Mouse (Mus musculus) kidney, adult 11 months (tissue): ENCODE measurements around the gene Mfap1b.
"Not testable (repeated sequence)": the region's sequence is repeated elsewhere in the genome, so short reads cannot be mapped to it uniquely, and the experiment has no call there.

Experiments
- DNase-seq: peaks from one replicate; pipeline ENCODE4 v3.0.0; 2022

Gene Mfap1b

DNA sequence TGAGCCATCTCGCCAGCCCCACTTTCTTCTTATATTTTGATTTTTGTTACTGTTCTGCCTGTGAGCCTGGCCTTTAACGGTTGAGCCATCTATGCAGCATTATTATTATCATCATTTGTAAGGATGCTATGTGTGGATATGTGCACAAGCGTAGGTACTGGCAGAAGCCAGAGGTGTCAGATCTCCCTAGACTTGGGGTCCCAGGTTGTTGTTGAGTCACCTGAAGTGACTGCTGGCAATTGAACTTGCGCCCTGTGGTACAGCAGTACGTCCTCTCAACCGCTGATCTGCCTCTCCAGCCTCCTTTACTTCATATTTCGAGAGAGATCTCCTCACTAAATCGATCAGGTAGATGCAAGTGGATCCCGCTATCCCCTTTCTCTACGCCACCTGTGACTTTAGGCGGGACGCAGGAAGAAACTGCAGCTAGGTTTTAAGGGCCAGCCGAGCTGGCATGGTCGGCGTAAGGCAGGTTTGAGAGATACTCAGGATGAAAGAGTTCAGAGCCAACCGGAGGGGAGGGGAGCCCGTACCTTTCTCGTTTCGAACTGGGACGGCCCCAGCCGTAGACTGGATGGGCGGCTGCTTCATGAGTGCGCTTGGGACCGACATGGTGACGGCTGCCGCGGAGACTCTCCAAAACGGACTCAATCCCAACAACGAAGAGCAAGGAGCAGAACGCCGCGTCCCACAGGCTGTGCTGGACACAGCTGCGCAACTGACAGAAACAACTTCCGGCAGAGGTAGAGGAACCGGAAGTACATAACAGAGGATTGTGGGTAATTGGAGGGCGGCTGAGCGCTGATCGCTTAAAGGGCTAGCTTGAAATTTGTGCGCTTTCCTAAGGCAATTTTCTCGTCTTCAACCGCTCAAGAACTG lies at the start of gene Mfap1b:
Gene Mfap1b, minus strand, starts transcription at position 767 of the 879 bp plus-strand sequence.
- DNase-seq: peak; percentile 81

DNA sequence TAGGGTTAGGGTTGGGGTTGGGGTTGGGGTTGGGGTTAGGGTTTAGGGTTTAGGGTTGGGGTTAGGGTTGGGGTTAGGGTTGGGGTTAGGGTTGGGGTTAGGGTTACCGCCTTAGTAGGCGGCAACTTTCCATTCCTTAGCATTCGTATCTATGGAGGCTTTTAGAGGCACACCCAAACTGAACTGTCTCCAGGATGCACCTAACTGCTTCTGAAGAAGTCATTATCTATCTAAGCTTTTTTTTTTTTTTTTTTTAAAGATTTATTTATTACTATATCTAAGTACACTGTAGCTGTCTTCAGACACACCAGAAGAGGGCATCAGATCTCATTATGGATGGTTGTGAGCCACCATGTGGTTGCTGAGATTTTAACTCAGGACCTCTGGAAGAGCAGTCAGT lies 49.0 kb upstream of the Mfap1b start:
- DNase-seq: not testable (repeated sequence)

DNA sequence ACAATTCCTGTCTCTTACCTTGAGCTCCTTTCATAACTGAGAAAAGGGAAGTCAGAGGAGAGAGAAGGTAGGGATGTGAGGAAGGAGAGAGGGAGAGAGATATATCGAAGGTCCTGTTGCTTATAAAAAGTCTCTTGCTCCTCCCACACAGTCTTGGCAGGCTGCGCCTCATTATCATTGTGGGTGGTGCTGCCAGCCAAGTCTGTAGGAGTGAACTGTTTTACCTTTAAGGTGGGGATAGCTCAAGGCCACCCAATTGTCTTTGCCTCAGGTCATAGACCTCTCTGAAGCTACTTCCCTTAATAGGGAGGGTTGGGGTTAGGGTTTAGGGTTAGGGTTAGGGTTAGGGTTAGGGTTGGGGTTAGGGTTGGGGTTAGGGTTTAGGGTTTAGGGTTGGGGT lies 48.1 kb upstream of the Mfap1b start:
- no peak for DNase-seq

DNA sequence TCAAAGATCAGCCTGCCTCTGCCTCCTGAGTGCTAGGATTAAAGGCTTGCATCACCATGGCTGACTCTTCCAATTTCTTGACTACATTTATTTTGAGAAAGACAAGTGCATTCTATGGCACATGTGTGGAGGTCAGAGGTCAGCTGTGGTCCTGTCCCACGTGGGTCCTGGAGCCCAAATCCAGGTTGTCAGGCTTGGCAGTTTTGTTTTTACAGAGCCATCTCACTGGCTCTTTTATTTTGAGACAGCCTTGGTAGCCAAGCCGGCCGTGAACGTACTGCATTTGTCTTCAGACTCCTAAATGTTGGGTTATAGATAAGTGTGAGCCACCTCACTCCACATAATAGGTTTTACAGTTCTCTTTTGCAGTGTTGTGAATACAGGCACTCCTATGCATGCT lies 44.8 kb upstream of the Mfap1b start:
- DNase-seq: not testable (repeated sequence)

DNA sequence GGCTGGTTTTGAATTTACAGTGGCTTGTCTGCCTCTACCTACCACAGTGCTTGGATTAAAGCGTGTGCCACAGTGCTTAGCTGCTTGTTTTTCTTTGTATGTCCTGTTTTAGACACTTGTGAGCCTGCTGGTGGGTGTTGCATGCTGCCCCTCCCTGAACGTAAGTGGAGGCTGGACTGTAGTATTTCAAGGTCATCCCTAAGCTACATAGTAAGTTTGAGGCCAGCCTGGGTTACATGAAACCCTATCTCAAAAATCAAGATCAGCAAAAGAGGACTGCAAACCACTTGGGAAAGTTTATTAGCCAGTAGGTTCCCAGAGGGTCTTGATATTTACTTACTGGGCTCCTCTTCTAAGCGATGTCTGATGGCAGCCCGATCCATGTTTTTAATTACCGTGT lies 44.2 kb upstream of the Mfap1b start:
- no peak for DNase-seq

DNA sequence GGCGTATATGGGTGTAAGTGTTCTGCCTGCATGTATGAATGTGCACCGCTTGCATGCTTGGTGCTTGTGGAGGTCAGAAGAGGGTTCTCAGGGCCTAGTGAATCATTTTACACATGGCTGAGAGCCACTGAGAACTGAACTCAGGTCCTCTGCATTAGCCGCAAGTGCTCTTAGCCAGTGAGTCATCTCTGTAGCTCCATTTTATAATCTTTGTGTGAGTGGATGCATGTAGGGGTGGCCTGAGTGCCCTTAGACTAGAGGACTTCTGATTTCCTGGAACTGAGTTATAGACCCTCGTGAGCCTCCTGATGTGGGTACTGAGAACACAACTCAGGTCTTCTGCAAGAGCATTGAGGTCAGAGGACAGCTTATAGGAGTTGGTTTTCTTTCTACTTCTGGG lies 40.3 kb upstream of the Mfap1b start:
- no peak for DNase-seq

DNA sequence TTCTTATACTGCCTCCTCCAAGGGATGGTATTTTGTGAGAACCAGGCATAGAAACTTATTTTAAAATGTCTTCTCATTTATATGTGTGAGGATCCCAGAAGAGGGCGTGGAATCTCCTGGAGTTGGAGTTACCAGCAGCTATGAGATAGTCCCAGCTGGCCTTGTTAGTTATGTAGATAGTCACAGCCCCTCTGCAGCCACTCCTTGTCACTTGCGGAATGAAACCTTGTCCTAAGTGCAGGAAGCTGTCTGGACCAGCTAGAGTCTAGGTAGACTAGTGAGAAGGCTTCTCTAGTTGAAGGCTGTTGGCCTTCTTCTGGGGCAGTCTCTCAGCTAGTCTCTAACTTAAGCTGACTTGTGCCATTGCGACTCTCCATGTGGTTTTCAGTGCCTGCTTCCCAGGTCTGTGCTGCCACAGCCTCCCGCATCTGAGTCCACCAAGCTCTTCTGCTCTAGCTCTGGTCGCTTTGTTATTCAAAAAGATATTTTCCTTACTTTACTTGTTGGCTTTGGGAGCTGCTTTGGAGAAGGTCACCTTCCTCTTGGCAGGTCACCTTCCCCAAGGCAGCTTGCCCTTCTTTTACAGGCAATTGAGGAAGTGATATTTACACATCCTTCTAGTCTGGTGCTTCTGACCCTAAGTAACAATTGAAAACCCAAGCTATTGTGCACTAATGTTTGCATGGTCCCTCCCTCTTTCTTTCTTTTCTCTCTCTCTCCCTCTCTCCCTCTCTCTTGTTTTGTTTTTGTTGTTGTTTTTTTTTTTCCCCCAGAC lies 39.3 kb upstream of the Mfap1b start:
- not testable (repeated sequence) for DNase-seq

DNA sequence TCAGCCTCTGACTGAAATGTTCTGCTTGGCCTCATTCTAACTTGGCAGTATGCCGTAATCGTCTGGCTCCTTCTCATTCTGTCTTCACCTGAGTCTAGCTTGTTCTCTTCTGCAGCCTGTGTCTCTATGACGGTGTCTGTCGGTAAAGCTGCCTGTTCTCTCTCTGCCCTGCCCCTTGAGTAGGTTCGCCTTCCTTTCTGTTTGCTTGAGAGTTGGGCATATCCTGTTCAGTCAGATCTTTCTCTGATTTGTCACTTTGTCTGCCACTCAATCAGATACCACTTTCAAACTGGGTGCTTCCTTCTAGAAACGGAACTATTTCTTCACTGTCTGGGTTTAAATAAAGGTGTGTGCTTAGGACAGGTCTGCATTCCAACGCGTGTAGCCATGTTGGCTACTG lies 37.5 kb upstream of the Mfap1b start:
- no peak for DNase-seq

DNA sequence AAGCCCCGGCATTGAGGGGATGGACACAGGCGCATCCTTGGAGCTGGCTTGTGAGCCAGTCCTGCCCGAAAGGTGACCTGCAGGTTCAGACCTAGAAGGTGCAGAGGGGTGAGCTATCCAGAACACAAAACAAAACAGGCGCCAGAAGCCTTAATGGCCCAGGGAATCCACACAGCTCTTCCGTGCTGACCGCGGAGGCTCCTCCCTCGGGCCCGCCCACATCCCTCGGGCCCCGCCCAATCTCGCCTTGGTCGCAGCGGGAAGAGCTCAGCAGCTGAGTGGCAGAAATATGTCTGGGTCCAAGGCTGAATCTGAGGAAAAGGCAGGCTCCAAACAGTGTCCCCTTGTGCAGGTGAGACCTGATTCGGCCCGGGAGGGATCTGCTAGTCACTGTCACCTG lies 35.7 kb upstream of the Mfap1b start:
- DNase-seq: peak; percentile 66

DNA sequence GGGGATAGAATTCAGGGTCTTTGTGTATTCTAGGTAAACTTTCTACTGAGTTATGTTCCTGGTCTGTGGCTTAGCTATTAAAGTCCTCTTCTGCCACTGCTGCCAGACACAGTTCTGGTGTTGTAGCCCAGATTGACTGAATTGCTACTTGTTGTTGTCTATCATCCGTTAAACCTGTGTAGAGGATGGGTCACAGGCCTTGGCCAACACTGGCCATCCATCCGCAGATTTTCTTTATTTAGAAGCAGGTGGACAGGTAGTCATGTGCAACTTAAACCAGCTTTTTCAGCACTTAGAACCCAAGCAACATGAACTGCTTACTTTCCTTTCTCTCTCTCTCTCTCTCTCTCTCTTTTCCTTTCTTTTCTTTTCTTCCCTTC lies 34.1 kb upstream of the Mfap1b start:
- no peak for DNase-seq

DNA sequence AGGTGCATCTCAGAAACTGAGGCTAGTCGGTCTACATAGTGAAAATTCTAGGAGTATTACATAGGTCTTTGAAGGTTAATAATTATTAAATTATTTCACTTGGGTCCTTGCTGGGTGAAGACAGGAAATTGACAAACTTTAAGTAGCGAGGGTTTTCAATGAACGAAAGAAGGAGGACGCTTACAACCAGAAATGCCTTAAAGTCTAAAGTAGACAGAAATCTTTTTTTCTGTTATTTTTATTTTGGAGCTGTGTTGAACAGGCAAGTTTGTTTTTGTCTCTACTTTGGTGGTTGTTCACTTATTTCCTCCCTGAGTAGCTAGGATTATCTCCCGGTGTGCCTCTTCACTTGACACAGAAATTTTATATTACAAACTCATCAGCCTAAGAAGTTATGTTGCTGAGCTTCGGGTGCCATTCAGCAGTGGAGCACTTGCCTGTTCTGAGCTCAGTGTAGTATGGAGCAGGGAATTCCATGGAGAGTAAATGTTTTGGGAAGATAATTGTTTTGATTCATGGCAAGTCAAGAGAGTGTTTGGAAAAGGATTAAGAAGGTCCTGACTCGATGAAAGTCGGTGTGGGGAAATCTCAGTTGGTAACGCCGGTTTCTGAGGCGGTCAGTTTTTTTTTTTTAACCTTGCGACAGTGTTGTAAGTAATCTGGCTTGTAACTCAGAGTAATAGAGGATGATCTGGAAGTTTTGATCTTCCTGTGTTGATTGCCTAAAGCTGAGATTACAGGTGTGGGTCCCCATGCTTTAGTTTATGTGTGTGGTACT lies 33.5 kb upstream of the Mfap1b start:
- no peak for DNase-seq

DNA sequence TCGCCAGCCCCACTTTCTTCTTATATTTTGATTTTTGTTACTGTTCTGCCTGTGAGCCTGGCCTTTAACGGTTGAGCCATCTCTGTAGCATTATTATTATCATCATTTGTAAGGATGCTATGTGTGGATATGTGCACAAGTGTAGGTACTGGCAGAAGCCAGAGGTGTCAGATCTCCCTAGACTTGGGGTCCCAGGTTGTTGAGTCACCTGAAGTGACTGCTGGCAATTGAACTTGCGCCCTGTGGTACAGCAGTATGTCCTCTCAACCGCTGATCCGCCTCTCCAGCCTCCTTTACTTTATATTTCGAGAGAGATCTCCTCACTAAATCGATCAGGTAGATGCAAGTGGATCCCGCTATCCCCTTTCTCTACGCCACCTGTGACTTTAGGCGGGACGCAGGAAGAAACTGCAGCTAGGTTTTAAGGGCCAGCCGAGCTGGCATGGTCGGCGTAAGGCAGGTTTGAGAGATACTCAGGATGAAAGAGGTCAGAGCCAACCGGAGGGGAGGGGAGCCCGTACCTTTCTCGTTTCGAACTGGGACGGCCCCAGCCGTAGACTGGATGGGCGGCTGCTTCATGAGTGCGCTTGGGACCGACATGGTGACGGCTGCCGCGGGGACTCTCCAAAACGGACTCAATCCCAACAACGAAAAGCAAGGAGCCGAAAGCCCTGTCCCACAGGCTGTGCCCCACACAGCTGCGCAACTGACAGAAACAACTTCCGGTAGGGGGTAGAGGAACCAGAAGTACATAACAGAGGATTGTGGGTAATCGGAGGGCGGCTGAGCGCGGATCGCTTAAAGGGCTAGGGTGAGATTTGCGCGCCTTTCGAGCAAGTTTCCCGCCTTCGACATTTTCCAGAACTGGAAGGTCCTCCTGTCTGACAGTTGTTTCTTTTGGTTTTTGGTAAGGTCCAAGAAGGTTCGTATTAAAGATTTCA lies 32.3 kb upstream of the Mfap1b start, which contains the start of the genes Mfap1a and Wdr76:
Gene Mfap1a, minus strand, starts transcription at position 724 of the 941 bp plus-strand sequence.
Gene Wdr76, plus strand, starts transcription at position 782 of the 941 bp plus-strand sequence.
- DNase-seq: peak; percentile 85

DNA sequence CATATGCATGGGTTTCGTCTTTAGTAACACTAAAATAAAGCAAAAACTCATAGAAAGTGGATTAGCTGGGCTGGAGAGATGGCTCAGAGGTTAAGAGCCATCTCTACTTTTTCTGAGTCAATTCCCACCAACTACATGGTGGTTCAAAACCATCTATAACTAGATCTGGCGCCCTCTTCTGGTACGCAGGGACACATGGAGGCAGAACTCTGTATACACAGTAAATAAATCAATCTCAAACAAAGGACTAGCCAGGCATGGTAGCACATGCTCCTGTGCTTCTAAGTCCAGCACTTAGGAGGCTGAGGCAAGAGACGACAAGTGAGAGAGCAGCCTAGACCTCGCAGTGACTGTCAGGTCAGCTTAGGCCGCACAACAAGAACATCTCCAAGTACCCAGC lies 27.7 kb upstream of the Mfap1b start:
- DNase-seq: not testable (repeated sequence)

DNA sequence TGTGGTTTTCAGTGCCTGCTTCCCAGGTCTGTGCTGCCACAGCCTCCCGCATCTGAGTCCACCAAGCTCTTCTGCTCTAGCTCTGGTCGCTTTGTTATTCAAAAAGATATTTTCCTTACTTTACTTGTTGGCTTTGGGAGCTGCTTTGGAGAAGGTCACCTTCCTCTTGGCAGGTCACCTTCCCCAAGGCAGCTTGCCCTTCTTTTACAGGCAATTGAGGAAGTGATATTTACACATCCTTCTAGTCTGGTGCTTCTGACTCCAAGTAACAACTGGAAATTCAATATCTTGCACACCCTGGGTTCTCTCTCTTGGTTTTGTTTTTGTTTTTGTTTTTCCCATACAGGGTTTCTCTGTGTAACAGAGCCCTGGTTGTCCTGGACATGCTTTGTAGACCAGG lies 10.5 kb upstream of the Mfap1b start:
- DNase-seq: not testable (repeated sequence)

DNA sequence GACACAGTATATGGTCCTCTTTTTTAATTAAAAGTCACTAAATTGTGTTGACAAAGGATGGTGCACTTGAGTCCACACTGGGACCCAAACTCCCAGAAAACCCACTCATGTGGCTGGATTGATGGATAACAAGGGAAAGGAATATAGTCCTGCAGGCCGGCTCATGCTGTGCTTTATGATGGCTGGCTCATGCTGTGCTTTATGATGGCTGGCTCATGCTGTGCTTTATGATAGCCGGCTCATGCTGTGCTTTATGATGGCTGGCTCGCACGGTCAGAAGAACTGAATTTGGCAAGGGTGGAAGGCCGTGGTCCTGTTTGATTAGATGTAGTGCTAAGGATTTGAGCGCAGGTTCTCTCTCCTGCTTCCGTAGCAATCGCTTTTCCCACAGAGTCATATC lies 9.7 kb upstream of the Mfap1b start:
- no peak for DNase-seq

DNA sequence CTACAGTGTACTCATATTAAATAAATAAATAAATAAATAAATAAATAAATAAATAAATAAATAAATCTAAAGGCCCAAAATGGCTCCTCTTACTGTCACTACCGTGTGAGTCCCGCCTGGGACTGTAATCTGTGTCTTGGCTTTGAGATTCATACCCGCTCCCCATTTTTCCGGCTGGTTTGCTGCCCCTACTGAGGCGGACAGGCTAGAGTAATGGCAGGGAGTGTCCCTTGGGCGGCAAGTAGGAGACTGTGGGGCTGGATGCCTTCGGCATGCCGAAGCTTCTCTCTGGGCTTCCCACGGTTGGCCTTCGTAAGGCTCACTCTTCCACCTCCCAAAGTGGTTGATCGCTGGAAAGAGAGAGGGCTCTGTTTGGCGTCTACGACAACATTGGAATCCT lies 7.0 kb upstream of the Mfap1b start:
- not testable (repeated sequence) for DNase-seq

DNA sequence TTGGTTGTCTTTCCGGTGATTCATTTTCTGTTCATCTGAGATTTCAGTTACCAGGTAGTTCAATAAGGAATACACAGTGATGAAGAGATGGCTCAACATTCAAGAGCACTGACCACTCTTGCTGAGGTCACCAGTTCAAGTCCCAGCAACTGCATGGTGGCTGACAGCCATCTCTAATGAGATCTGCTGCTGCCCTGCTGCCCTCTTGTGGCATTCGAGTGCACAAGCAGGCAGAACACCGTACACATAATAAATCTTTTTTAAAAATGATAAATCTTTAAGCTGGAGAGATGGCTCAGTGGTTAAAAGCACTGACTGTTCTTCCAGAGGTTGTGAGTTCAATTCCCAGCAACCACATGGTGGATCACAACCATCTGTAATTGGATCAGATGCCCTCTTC lies 6.6 kb upstream of the Mfap1b start:
- no peak for DNase-seq

DNA sequence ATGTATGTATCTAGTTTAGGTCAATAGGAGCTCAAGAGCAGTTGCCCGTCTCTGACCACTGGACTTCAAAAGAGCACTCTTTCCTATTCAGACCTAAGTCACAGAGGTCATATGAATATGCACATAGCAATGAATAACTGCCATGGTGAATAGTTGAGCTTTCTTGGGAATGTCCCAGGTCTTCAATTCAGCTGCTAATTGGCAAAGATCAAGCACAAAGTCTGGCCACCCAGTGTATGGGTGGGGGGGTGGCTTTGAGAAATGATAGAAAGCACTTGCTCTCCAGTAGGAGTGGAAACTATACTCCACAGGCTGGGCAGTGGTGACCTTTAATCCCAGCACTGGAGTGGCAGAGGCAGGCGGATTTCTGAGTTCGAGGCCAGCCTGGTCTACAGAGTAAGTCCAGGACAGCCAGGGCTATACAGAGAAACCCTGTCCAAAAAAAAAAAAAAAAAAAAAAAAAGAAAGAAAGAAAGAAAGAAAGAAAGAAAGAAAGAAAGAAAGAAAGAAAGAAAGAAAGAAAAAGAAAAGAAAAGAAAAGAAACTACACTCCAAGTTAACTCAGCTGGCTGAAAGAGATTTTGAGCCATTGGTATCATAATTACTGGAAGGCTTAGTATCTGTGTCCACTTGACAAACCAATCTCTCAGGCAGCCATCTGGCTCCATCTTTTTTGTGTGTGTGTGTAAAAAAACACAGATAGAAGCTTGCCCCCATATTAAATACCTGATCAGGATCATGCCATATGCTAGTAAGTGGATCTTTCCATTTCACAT lies 3.8 kb upstream of the Mfap1b start:
- DNase-seq: no peak

DNA sequence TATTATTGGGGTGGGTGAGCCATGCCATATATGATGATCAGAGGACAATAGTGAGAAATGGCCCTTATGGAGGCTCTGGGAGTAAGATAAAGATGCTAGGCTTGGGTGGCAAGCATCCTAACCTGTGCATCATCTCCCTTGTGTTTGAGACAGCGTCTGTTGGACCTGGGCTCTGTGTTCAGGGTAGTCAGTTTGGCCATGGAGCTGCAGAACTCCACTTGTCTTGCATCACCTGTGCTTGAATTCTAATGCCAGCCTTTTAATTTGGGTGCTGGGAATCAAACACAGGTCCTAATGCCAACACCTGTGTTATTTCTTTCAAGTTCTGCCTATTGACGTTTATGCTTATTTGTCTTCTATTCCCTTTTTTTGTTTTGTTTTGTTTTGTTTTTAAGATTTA lies 1.4 kb upstream of the Mfap1b start:
- DNase-seq: not testable (repeated sequence)

DNA sequence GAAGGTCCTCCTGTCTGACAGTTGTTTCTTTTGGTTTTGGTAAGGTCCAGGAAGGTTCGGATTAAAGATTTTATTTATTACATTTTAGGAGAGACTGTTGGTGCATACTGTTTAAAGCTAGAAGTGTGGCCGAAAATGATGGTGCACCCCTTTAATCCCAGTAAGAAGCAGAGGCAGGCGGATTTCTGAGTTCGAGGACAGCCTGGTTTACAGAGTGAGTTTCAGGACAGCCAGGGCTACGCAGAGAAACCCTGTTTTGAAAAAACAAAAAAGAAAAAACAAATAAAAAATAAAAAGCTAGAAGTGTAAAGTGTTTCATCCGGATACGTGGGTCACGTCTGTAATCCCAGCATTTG lies 291 bp upstream of the Mfap1b start:
- DNase-seq: no peak

DNA sequence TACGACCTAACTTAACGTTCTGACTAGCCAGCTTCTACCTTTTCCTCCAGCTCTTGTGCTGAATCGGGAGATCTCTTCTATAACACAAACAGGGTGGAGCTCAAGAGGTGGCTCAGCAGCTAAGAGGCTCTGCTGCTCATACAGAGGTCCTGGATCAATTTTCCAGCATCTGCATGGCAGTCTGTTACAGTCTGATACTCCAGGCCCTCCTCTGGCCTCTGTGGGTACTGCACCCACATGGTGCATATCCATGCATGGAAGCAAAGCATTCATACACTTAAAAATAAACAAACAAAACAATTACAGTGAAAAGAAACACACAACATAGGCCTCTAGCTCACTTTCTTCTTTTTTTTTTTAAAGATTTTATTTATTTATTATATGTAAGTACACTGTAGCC lies 1.1 kb downstream of the Mfap1b start:
- not testable (repeated sequence) for DNase-seq
